Mouse (Mus musculus) olfactory bulb, adult 2 months (tissue): ENCODE results near the gene Sugt1.

Source experiments
- CTCF ChIP-seq: fragments of 200-500 bp; IDR thresholded peaks from 2 replicates; pipeline ENCODE4 v1.5.1; 2012; ENCODE audit warnings: low read depth, mild to moderate bottlenecking, low read length, moderate library complexity; ENCODE audit not compliant: insufficient read depth
- POLR2A ChIP-seq: fragments of 200-500 bp; IDR thresholded peaks from 2 replicates; pipeline ENCODE4 v1.6.1; 2012; ENCODE audit warnings: mild to moderate bottlenecking, low read depth, low read length, moderate library complexity; ENCODE audit not compliant: insufficient read depth

- no peak for TF ChIP-seq POLR2A
- TF ChIP-seq CTCF, result no peak
Measured at GRCm38 (mm10) chr14:79574361-79574760, 13.1 kb upstream of the Sugt1 start.
